Mouse (Mus musculus): ENCODE results near the gene Atg7.

- TF ChIP-seq CHD2 (IDR thresholded peaks at IDR 0.05; ENCODE audit: low read depth, low read length) (no peak), ZNF384 (IDR thresholded peaks at IDR 0.05; ENCODE audit: low read depth, low read length) (no peak), HCFC1 (IDR thresholded peaks at IDR 0.05; ENCODE audit: borderline replicate concordance, insufficient read depth, low read length) (no peak), ZC3H11A (IDR thresholded peaks at IDR 0.05; ENCODE audit: borderline replicate concordance, low read depth, low read length) (no peak)
Observed at GRCm38 (mm10) chr6:114692691-114693090, 49.8 kb downstream of the Atg7 start.
